Mouse (Mus musculus) forebrain, embryonic 14.5 days (tissue): ENCODE data around the gene Ak5. TPM values are rescaled to one million over a fixed set of nuclear protein-coding genes. Genes with fewer than 3 reads are reported as not detected.
"Not testable (repeated sequence)": the region's sequence is repeated elsewhere in the genome, so short reads cannot be mapped to it uniquely, and the experiment has no call there.

Experiments
- ATAC-seq: fragments of 200-750 bp; cut with Nextera tagmentation; 2 replicates; pipeline ENCODE4 v1.8.0; 2017; ENCODE audit warnings: mild to moderate bottlenecking, moderate library complexity
- DNase-seq: peaks from one replicate; pipeline ENCODE4 v3.0.0-alpha.2; 2015; ENCODE audit warnings: low spot score
- H3K27ac ChIP-seq: fragments of 300-500 bp; sonication (generic); 2 replicates; pipeline ENCODE4 v1.5.1; 2014; ENCODE audit warnings: low read depth, mild to moderate bottlenecking, control low read depth, low read length, moderate library complexity
- H3K27me3 ChIP-seq: fragments of 300-500 bp; sonication (generic); replicated peaks from 2 replicates; pipeline ENCODE4 v1.6.1; 2014; ENCODE audit warnings: low read length, control low read depth, mixed read lengths; ENCODE audit not compliant: control insufficient read depth, insufficient read depth
- H3K36me3 ChIP-seq: fragments of 300-500 bp; sonication (generic); 2 replicates; pipeline ENCODE4 v1.6.1; 2014; ENCODE audit warnings: low read length, control low read depth; ENCODE audit not compliant: control insufficient read depth, insufficient read depth
- H3K4me1 ChIP-seq: fragments of 300-500 bp; sonication (generic); 2 replicates; pipeline ENCODE4 v1.6.1; 2014; ENCODE audit warnings: antibody characterized with exemption, low read length, control low read depth; ENCODE audit not compliant: control insufficient read depth, insufficient read depth
- H3K4me2 ChIP-seq: fragments of 300-500 bp; sonication (generic); 2 replicates; pipeline ENCODE4 v1.6.1; 2014; ENCODE audit warnings: mild to moderate bottlenecking, control low read depth, low read length
- H3K4me3 ChIP-seq: fragments of 300-500 bp; sonication (generic); 2 replicates; pipeline ENCODE4 v1.5.1; 2014; ENCODE audit warnings: low read depth, low read length, control low read depth
- H3K9ac ChIP-seq: fragments of 300-500 bp; sonication (generic); 2 replicates; pipeline ENCODE4 v1.6.1; 2014; ENCODE audit warnings: mild to moderate bottlenecking, low read length, control low read depth, moderate library complexity
- H3K9me3 ChIP-seq: fragments of 300-500 bp; sonication (generic); replicated peaks from 2 replicates; pipeline ENCODE4 v1.6.1; 2016; ENCODE audit warnings: low read length, control low read depth, mixed read lengths; ENCODE audit not compliant: control insufficient read depth
- WGBS: fragments of 180-500 bp; shearing (Covaris S2); extraction: QIAGEN DNeasy Blood & Tissue Kit; methylation state at CpG from one replicate; pipeline ENCODE4 v1.1.7; 2014; 5-methylcytosine and 5-hydroxymethylcytosine counted together
- polyA plus RNA-seq: library from polyadenylated mRNA; unstranded; fragments of >200 nt; fragmentation: Nextera tagmentation; extraction: Ambion mirVana; gene quantifications from 2 replicates; pipeline ENCODE4 v1.2.1, GENCODE M21; 2014

Ak5 gene
- polyA plus RNA-seq, 1 experiment from 2014 or later, result 4.9 TPM

DNA sequence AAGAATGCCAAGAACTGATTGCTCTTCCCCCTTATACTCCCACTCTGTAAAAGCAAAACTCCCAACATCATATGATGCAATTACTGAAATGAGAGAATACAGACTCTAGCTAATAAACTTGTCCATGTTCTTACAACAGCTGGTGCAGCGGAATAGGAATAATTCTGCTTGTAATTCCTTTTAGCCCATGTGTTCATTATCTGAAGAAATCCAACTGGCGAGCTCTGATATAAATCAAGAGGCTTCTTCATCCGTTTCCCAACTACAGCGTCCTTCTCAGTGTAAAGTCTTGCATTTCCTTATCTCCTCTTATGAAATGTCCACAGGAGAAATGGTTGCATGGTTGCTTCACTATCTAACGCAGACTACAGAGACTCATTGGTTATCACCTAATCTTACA, 59.1 kb downstream of the Ak5 start:
- Histone ChIP-seq H3K9ac (no peak overlapping the region), H3K4me3 (no peak overlapping the region), H3K27ac (no peak overlapping the region), H3K4me2 (no peak overlapping the region), H3K27me3 (no peaks in the 10 kb centered on the region), H3K36me3 (no peaks in the 10 kb centered on the region), H3K4me1 (no peaks in the 10 kb centered on the region), H3K9me3 (no peaks in the 10 kb centered on the region)
- WGBS, result 90% methylated on average over 5 of the region's 5 CpGs
- ATAC-seq, result no peak
- no peak for DNase-seq

DNA sequence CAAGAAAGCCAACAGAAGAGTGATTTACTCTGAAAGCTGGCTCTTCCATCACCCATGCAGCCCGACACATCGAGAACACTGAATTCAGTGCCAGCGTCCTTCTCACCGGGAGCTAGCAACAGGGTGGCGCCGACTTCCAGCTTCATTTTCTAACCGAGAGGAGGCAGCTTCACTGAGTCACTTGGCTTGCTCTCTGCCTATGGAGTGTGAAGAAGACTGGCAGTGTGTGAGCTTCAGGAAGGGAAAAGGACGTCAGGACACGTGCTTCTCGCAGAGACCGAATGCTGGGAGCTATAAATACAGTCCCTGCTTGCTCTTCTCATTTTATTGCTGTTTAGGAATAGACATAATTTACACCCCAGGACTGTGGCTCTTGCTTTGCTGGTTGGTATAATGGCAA, 62.3 kb downstream of the Ak5 start:
- H3K27me3 ChIP-seq, result no peaks in the 10 kb centered on the region
- ATAC-seq, result no peak
- H3K4me2 ChIP-seq, result no peak overlapping the region
- no peak overlapping the region for H3K4me3 ChIP-seq
- H3K36me3 ChIP-seq, result no peaks in the 10 kb centered on the region
- DNase-seq, result peak; percentile 20
- no peak overlapping the region for H3K27ac ChIP-seq
- no peaks in the 10 kb centered on the region for H3K4me1 ChIP-seq
- WGBS, result 77% methylated on average over 11 of the region's 11 CpGs
- no peak overlapping the region for H3K9ac ChIP-seq
- no peaks in the 10 kb centered on the region for H3K9me3 ChIP-seq

DNA sequence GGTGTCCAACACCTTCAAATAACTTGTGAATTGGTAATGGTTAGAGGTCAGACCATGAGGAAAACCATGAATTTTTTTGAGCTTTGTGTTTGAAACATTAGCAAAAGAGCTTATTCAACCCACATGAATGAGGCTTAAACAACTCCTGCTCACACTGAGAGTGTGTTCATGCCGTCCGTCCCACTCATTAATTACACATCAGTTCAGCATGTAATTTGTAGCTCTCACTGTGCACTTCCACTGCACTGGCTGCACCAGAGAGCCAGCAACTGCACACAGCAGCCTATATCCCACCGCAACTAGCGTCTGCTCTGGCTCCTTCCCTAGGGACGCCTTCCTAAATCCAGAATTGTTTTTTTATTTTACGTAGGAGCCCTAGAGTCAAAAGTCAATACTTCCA, 68.5 kb downstream of the Ak5 start:
- Histone ChIP-seq H3K27me3 (no peaks in the 10 kb centered on the region), H3K4me1 (no peaks in the 10 kb centered on the region)
- peak; percentile 44; the same call in 1 of the 2 replicates for ATAC-seq

GRCm38 (mm10) chr3:152596406-152597050, 71.6 kb downstream of the Ak5 start:
- ATAC-seq, result no peak
- DNase-seq, result peak; percentile 50
- H3K27ac ChIP-seq, result no peak overlapping the region
- H3K4me3 ChIP-seq, result no peak overlapping the region
- H3K27me3 ChIP-seq, result no peaks in the 10 kb centered on the region
- WGBS, result 89% methylated on average over 7 of the region's 7 CpGs
- H3K36me3 ChIP-seq, result no peaks in the 10 kb centered on the region
- no peak overlapping the region for H3K9ac ChIP-seq
- no peak overlapping the region for H3K4me2 ChIP-seq
- no peaks in the 10 kb centered on the region for H3K4me1 ChIP-seq
- H3K9me3 ChIP-seq, result no peaks in the 10 kb centered on the region

More for the DNA sequence above, 68.5 kb downstream of the Ak5 start:
- 29% methylated on average over 6 of the region's 6 CpGs for WGBS
- no peaks in the 10 kb centered on the region for H3K36me3 ChIP-seq
- DNase-seq, result peak; percentile 32
- H3K4me2 ChIP-seq, result no peak overlapping the region
- H3K9ac ChIP-seq, result no peak overlapping the region
- no peaks in the 10 kb centered on the region for H3K9me3 ChIP-seq
- H3K4me3 ChIP-seq, result no peak overlapping the region
- H3K27ac ChIP-seq, result no peak overlapping the region

- Histone ChIP-seq H3K4me3 (no peak overlapping the region), H3K36me3 (no peaks in the 10 kb centered on the region), H3K9me3 (no peaks in the 10 kb centered on the region), H3K4me2 (no peak overlapping the region), H3K9ac (no peak overlapping the region), H3K4me1 (no peaks in the 10 kb centered on the region), H3K27me3 (no peaks in the 10 kb centered on the region), H3K27ac (no peak overlapping the region)
- ATAC-seq, result no peak
- 80% methylated on average over 8 of the region's 8 CpGs for WGBS
- no peak for DNase-seq
Measured at GRCm38 (mm10) chr3:152592767-152593425, 75.3 kb downstream of the Ak5 start.

GRCm38 (mm10) chr3:152590491-152590890, 77.7 kb downstream of the Ak5 start:
- Histone ChIP-seq H3K27me3 (no peaks in the 10 kb centered on the region), H3K36me3 (no peaks in the 10 kb centered on the region), H3K4me1 (no peaks in the 10 kb centered on the region), H3K4me3 (no peak overlapping the region), H3K9ac (no peak overlapping the region), H3K9me3 (no peaks in the 10 kb centered on the region), H3K4me2 (no peak overlapping the region), H3K27ac (no peak overlapping the region)
- DNase-seq (no peak), ATAC-seq (no peak)
- 90% methylated on average over 7 of the region's 7 CpGs for WGBS

DNA sequence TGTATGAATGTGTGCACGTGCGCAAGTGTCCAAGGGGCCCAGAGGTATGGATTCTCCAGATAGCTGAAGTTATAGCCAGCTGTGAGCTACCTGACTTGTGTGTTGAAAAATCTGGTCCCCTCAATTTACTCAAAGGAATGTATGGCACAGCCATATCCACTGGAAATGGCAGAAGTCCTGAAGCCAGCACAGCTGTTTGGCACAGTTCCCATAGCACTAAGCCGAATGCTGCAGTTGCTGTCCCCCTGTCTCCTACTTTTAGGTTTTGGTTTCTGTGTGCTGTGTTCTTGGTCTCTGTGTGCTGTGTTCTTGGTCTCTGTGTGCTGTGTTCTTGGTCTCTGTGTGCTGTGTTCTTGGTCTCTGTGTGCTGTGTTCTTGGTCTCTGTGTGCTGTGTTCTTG, 79.1 kb downstream of the Ak5 start:
- not testable (repeated sequence) for ATAC-seq

GRCm38 (mm10) chr3:152587007-152587406, 81.2 kb downstream of the Ak5 start:
- H3K4me1 ChIP-seq, result no peaks in the 10 kb centered on the region
- no peak overlapping the region for H3K4me3 ChIP-seq
- no peaks in the 10 kb centered on the region for H3K36me3 ChIP-seq
- no peak overlapping the region for H3K9ac ChIP-seq
- no peak overlapping the region for H3K27ac ChIP-seq
- no peaks in the 10 kb centered on the region for H3K9me3 ChIP-seq
- ATAC-seq (no peak), DNase-seq (no peak)
- H3K27me3 ChIP-seq, result no peaks in the 10 kb centered on the region
- WGBS, result 61% methylated on average over 2 of the region's 2 CpGs
- no peak overlapping the region for H3K4me2 ChIP-seq

More for the DNA sequence above, 79.1 kb downstream of the Ak5 start:
- not testable (repeated sequence) for H3K9me3 ChIP-seq, H3K36me3 ChIP-seq, H3K27ac ChIP-seq, H3K9ac ChIP-seq, DNase-seq, H3K27me3 ChIP-seq, H3K4me3 ChIP-seq, H3K4me1 ChIP-seq, H3K4me2 ChIP-seq
- 87% methylated on average over 3 of the region's 3 CpGs for WGBS

DNA sequence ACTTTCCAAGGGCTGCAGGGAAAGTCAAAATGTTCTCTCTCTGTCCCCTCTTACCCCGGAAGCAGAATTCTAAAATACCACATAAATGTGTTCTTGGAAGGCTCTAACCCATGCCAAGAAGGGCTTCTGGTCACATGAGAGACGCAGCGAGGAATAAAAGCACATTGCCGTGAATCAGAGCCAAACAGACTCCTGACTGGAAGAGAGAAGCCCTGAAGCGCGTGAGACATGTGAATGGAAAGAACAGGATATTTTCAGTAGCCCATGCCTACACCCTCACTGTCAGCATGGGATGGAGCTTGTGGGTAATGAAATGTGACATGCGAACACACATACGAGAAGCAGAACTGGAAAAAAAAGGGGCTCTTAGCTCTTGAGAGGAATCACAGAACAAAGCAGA, 82.0 kb downstream of the Ak5 start:
- H3K4me2 ChIP-seq, result no peak overlapping the region
- H3K9ac ChIP-seq, result no peak overlapping the region
- H3K4me3 ChIP-seq, result no peak overlapping the region
- no peaks in the 10 kb centered on the region for H3K4me1 ChIP-seq
- no peak for ATAC-seq
- H3K9me3 ChIP-seq, result no peaks in the 10 kb centered on the region
- H3K27me3 ChIP-seq, result no peaks in the 10 kb centered on the region
- no peaks in the 10 kb centered on the region for H3K36me3 ChIP-seq
- WGBS, result 86% methylated on average over 8 of the region's 8 CpGs
- no peak for DNase-seq
- no peak overlapping the region for H3K27ac ChIP-seq
